Mouse (Mus musculus): ENCODE data around the gene Gkn1. TPM values are rescaled to one million over a fixed set of nuclear protein-coding genes. Genes with fewer than 3 reads are reported as not detected.

Gene Gkn1
- polyA plus RNA-seq, 1 experiment = 0.17 TPM

- TF ChIP-seq POLR2A (IDR thresholded peaks at IDR 0.05; ENCODE audit: extremely low read depth, insufficient read depth, low read length) (no peak), CTCF (IDR thresholded peaks at IDR 0.05; ENCODE audit: extremely low read depth, insufficient read depth, low read length) (no peak)
- no peak overlapping the region for H3K27ac ChIP-seq (ENCODE audit: insufficient read depth, low read length)
- no peak overlapping the region for H3K4me3 ChIP-seq (ENCODE audit: insufficient read depth, low read length)
- H3K4me1 ChIP-seq (ENCODE audit: control insufficient read depth, insufficient read depth, low read length) = peaks cover 4% of the 10 kb centered on the region
Observed at GRCm38 (mm10) chr6:87328265-87329173, 22.2 kb downstream of the Gkn1 start.

GRCm38 (mm10) chr6:87326932-87327331, 23.8 kb downstream of the Gkn1 start:
- TF ChIP-seq CTCF (IDR thresholded peaks at IDR 0.05; ENCODE audit: extremely low read depth, insufficient read depth, low read length) = no peak
- TF ChIP-seq POLR2A (IDR thresholded peaks at IDR 0.05; ENCODE audit: extremely low read depth, insufficient read depth, low read length) = no peak
- Histone ChIP-seq H3K4me3 (ENCODE audit: insufficient read depth, low read length) (no peak overlapping the region), H3K4me1 (ENCODE audit: control insufficient read depth, insufficient read depth, low read length) (peaks cover 2% of the 10 kb centered on the region), H3K27ac (ENCODE audit: insufficient read depth, low read length) (no peak overlapping the region)

GRCm38 (mm10) chr6:87323381-87323780, 27.4 kb downstream of the Gkn1 start:
- H3K27ac ChIP-seq (ENCODE audit: insufficient read depth, low read length) = no peak overlapping the region
- peaks cover 2% of the 10 kb centered on the region; the same call in 1 of the 2 replicates for H3K4me1 ChIP-seq (ENCODE audit: control insufficient read depth, insufficient read depth, low read length)
- no peak overlapping the region for H3K4me3 ChIP-seq (ENCODE audit: insufficient read depth, low read length)
- TF ChIP-seq POLR2A (IDR thresholded peaks at IDR 0.05; ENCODE audit: extremely low read depth, insufficient read depth, low read length) (no peak), CTCF (IDR thresholded peaks at IDR 0.05; ENCODE audit: extremely low read depth, insufficient read depth, low read length) (peak; percentile 65)

GRCm38 (mm10) chr6:87318651-87319050, 32.1 kb downstream of the Gkn1 start:
- Histone ChIP-seq H3K4me1 (ENCODE audit: control insufficient read depth, insufficient read depth, low read length) (no peaks in the 10 kb centered on the region), H3K27ac (ENCODE audit: insufficient read depth, low read length) (no peak overlapping the region), H3K4me3 (ENCODE audit: insufficient read depth, low read length) (no peak overlapping the region)
- TF ChIP-seq CTCF (IDR thresholded peaks at IDR 0.05; ENCODE audit: extremely low read depth, insufficient read depth, low read length) = no peak
- no peak for TF ChIP-seq POLR2A (IDR thresholded peaks at IDR 0.05; ENCODE audit: extremely low read depth, insufficient read depth, low read length)

GRCm38 (mm10) chr6:87316966-87317365, 33.8 kb downstream of the Gkn1 start:
- H3K4me3 ChIP-seq (ENCODE audit: insufficient read depth, low read length) = no peak overlapping the region
- H3K4me1 ChIP-seq (ENCODE audit: control insufficient read depth, insufficient read depth, low read length) = no peaks in the 10 kb centered on the region; the same call in 1 of the 2 replicates
- no peak overlapping the region for H3K27ac ChIP-seq (ENCODE audit: insufficient read depth, low read length)
- TF ChIP-seq POLR2A (IDR thresholded peaks at IDR 0.05; ENCODE audit: extremely low read depth, insufficient read depth, low read length) = no peak
- no peak for TF ChIP-seq CTCF (IDR thresholded peaks at IDR 0.05; ENCODE audit: extremely low read depth, insufficient read depth, low read length)

GRCm38 (mm10) chr6:87312761-87313160, 38.0 kb downstream of the Gkn1 start:
- Histone ChIP-seq H3K4me3 (ENCODE audit: insufficient read depth, low read length) (no peak overlapping the region), H3K4me1 (ENCODE audit: control insufficient read depth, insufficient read depth, low read length) (no peaks in the 10 kb centered on the region; the same call in 1 of the 2 replicates), H3K27ac (ENCODE audit: insufficient read depth, low read length) (no peak overlapping the region)
- TF ChIP-seq POLR2A (IDR thresholded peaks at IDR 0.05; ENCODE audit: extremely low read depth, insufficient read depth, low read length) = no peak

- Histone ChIP-seq H3K4me1 (ENCODE audit: control insufficient read depth, insufficient read depth, low read length) (no peaks in the 10 kb centered on the region; the same call in none of the 2 replicates), H3K27ac (ENCODE audit: insufficient read depth, low read length) (no peak overlapping the region), H3K4me3 (ENCODE audit: insufficient read depth, low read length) (no peak overlapping the region)
- TF ChIP-seq POLR2A (IDR thresholded peaks at IDR 0.05; ENCODE audit: extremely low read depth, insufficient read depth, low read length) = no peak
- TF ChIP-seq CTCF (IDR thresholded peaks at IDR 0.05; ENCODE audit: extremely low read depth, insufficient read depth, low read length) = no peak
Observed at GRCm38 (mm10) chr6:87304486-87304885, 46.3 kb downstream of the Gkn1 start.

- no peak overlapping the region for H3K4me3 ChIP-seq (ENCODE audit: insufficient read depth, low read length)
- no peak overlapping the region for H3K27ac ChIP-seq (ENCODE audit: insufficient read depth, low read length)
- TF ChIP-seq CTCF (IDR thresholded peaks at IDR 0.05; ENCODE audit: extremely low read depth, insufficient read depth, low read length) (no peak), POLR2A (IDR thresholded peaks at IDR 0.05; ENCODE audit: extremely low read depth, insufficient read depth, low read length) (no peak)
- H3K4me1 ChIP-seq (ENCODE audit: control insufficient read depth, insufficient read depth, low read length) = no peaks in the 10 kb centered on the region; the same call in none of the 2 replicates
Observed at GRCm38 (mm10) chr6:87302746-87303145, 48.0 kb downstream of the Gkn1 start.

- no peak overlapping the region for H3K27ac ChIP-seq (ENCODE audit: insufficient read depth, low read length)
- no peak overlapping the region for H3K4me3 ChIP-seq (ENCODE audit: insufficient read depth, low read length)
- TF ChIP-seq POLR2A (IDR thresholded peaks at IDR 0.05; ENCODE audit: extremely low read depth, insufficient read depth, low read length) (no peak), CTCF (IDR thresholded peaks at IDR 0.05; ENCODE audit: extremely low read depth, insufficient read depth, low read length) (no peak)
- no peaks in the 10 kb centered on the region; the same call in none of the 2 replicates for H3K4me1 ChIP-seq (ENCODE audit: control insufficient read depth, insufficient read depth, low read length)
Observed at GRCm38 (mm10) chr6:87301991-87302390, 48.8 kb downstream of the Gkn1 start.

Other genes with a start within 250 kb of the Gkn1 start
- 0.31 TPM in 1 of 2 replicates, not detected in the other for gene D6Ertd527e, start 246.2 kb downstream of the Gkn1 start, polyA plus RNA-seq (2012; rRNA removed)
- 10.5 and 10.9 TPM in 2 replicates for gene Antxr1, start 15.1 kb downstream of the Gkn1 start, polyA plus RNA-seq (2012; rRNA removed)
- gene Gkn2, start 22.4 kb upstream of the Gkn1 start, polyA plus RNA-seq (2012; rRNA removed) = not detected in 2 replicates
- gene Gkn3, start 38.0 kb upstream of the Gkn1 start, polyA plus RNA-seq (2012; rRNA removed) = 28.4 and 42.8 TPM in 2 replicates
- gene Bmp10, start 78.1 kb upstream of the Gkn1 start, polyA plus RNA-seq (2012; rRNA removed) = not detected in 2 replicates
- 6.2 and 7.0 TPM in 2 replicates for gene Arhgap25, start 182.3 kb upstream of the Gkn1 start, polyA plus RNA-seq (2012; rRNA removed)
- 0.04 and 0.13 TPM in 2 replicates for gene Prokr1, start 239.8 kb upstream of the Gkn1 start, polyA plus RNA-seq (2012; rRNA removed)